Mouse (Mus musculus): ENCODE data around the gene Trpc4ap. TPM values are rescaled to one million over a fixed set of nuclear protein-coding genes. Genes with fewer than 3 reads are reported as not detected.
A peak's percentile ranks its signal among the peaks of the same experiment; 100 is the strongest.

Gene Trpc4ap
- polyA plus RNA-seq, 1 experiment = 81.2 TPM

DNA sequence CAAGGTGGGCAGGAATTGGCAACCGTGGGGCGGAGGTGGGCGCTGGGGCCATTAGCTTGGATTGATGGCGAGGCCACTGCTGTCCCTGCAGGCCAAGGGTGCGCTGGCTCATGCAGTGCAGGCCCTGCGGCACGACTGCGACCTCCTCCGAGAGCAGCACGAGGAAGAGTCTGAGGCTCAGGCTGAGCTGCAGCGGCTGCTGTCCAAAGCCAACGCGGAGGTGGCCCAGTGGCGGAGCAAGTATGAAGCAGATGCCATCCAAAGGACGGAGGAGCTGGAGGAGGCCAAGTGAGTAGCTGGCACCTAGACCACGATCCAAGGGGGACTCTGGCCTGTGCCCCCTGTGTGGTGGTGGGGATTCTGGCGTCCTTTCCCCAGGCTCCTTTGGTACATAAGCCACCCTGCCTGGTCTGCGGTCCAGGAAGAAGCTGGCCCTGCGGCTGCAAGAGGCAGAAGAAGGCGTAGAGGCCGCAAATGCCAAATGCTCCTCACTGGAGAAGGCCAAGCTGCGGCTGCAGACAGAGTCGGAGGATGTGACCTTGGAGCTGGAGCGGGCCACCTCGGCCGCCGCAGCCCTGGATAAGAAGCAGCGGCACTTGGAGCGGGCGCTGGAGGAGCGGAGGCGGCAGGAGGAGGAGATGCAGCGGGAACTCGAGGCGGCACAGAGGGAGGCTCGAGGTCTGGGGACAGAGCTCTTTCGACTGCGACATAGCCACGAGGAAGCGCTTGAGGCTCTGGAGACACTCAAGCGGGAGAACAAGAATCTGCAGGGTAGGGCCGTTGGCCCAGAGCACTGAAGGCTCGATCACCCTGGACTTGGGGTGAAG lies 61.4 kb downstream of the Trpc4ap start:
- H3K36me3 ChIP-seq (ENCODE audit: control insufficient read depth, insufficient read depth, low read length, poor library complexity, severe bottlenecking) = no peaks in the 10 kb centered on the region
- TF ChIP-seq POLR2A (IDR thresholded peaks at IDR 0.05; ENCODE audit: insufficient read depth, low read length) (no peak), CTCF (IDR thresholded peaks at IDR 0.05; ENCODE audit: low read depth, low read length) (no peak), EP300 (IDR thresholded peaks at IDR 0.05; ENCODE audit: insufficient read depth, low read depth, low read length) (no peak)
- H3K27ac ChIP-seq (ENCODE audit: insufficient read depth, low read length) = no peak overlapping the region
- peak overlapping the region; percentile 17; the same call in 1 of the 2 replicates for H3K9ac ChIP-seq (ENCODE audit: low read depth, poor library complexity, severe bottlenecking)
- H3K9me3 ChIP-seq (replicated peaks; ENCODE audit: control insufficient read depth, insufficient read depth, low read length, poor library complexity, severe bottlenecking) = no peaks in the 10 kb centered on the region
- H3K4me1 ChIP-seq (ENCODE audit: control insufficient read depth, insufficient read depth, low read length) = no peaks in the 10 kb centered on the region
- peak overlapping the region; percentile 56 for H3K4me3 ChIP-seq (ENCODE audit: low read depth, low read length)
- no peaks in the 10 kb centered on the region for H3K27me3 ChIP-seq (ENCODE audit: control insufficient read depth, insufficient read depth, low read length, poor library complexity, severe bottlenecking)

DNA sequence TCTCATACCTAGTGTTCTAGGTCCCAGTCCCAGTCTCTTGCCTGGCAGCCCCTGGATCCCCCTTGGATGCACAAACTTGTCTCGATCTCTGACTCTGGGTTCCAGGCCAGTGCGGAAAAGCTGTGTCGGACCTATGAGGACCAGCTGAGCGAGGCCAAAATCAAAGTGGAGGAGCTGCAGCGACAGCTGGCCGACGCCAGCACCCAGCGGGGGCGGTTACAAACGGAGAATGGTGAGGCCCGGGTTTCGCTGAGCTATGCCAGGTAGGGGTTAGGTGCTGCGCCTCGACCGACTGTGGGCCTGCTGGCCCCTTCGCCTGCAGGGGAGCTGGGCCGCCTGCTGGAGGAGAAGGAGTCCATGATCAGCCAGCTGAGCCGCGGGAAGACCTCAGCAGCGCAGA lies 62.0 kb downstream of the Trpc4ap start:
- H3K27ac ChIP-seq (ENCODE audit: insufficient read depth, low read length) = no peak overlapping the region
- no peaks in the 10 kb centered on the region for H3K27me3 ChIP-seq (ENCODE audit: control insufficient read depth, insufficient read depth, low read length, poor library complexity, severe bottlenecking)
- peak overlapping the region; percentile 17; the same call in 1 of the 2 replicates for H3K9ac ChIP-seq (ENCODE audit: low read depth, poor library complexity, severe bottlenecking)
- H3K4me3 ChIP-seq (ENCODE audit: low read depth, low read length) = peak overlapping the region; percentile 56
- no peaks in the 10 kb centered on the region for H3K9me3 ChIP-seq (replicated peaks; ENCODE audit: control insufficient read depth, insufficient read depth, low read length, poor library complexity, severe bottlenecking)
- no peaks in the 10 kb centered on the region for H3K36me3 ChIP-seq (ENCODE audit: control insufficient read depth, insufficient read depth, low read length, poor library complexity, severe bottlenecking)
- no peaks in the 10 kb centered on the region for H3K4me1 ChIP-seq (ENCODE audit: control insufficient read depth, insufficient read depth, low read length)
- TF ChIP-seq CTCF (IDR thresholded peaks at IDR 0.05; ENCODE audit: low read depth, low read length) (no peak), POLR2A (IDR thresholded peaks at IDR 0.05; ENCODE audit: insufficient read depth, low read length) (no peak), EP300 (IDR thresholded peaks at IDR 0.05; ENCODE audit: insufficient read depth, low read depth, low read length) (no peak)

DNA sequence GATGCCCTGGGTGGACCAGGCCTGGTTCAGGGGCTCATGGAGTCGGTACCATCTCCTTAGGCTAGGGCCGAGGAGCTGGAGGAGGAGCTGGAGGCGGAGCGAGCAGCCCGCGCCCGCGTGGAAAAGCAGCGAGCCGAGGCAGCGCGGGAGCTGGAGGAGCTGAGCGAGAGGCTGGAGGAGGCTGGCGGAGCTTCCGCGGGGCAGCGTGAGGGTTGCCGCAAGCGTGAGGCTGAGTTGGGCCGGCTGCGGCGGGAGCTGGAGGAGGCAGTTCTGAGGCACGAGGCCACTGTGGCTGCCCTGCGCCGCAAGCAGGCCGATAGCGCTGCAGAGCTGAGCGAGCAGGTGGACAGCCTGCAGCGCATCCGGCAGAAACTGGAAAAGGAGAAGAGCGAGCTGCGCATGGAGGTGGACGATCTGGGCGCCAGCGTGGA lies 62.9 kb downstream of the Trpc4ap start:
- H3K27me3 ChIP-seq (ENCODE audit: control insufficient read depth, insufficient read depth, low read length, poor library complexity, severe bottlenecking) = no peaks in the 10 kb centered on the region
- no peak overlapping the region for H3K27ac ChIP-seq (ENCODE audit: insufficient read depth, low read length)
- H3K9me3 ChIP-seq (replicated peaks; ENCODE audit: control insufficient read depth, insufficient read depth, low read length, poor library complexity, severe bottlenecking) = no peaks in the 10 kb centered on the region
- H3K36me3 ChIP-seq (ENCODE audit: control insufficient read depth, insufficient read depth, low read length, poor library complexity, severe bottlenecking) = no peaks in the 10 kb centered on the region
- H3K4me1 ChIP-seq (ENCODE audit: control insufficient read depth, insufficient read depth, low read length) = no peaks in the 10 kb centered on the region
- no peak for TF ChIP-seq CTCF (IDR thresholded peaks at IDR 0.05; ENCODE audit: low read depth, low read length)
- TF ChIP-seq POLR2A (IDR thresholded peaks at IDR 0.05; ENCODE audit: insufficient read depth, low read length) = no peak
- TF ChIP-seq EP300 (IDR thresholded peaks at IDR 0.05; ENCODE audit: insufficient read depth, low read depth, low read length) = no peak
- H3K9ac ChIP-seq (ENCODE audit: low read depth, poor library complexity, severe bottlenecking) = peak overlapping the region; percentile 12
- peak overlapping the region; percentile 38 for H3K4me3 ChIP-seq (ENCODE audit: low read depth, low read length)

DNA sequence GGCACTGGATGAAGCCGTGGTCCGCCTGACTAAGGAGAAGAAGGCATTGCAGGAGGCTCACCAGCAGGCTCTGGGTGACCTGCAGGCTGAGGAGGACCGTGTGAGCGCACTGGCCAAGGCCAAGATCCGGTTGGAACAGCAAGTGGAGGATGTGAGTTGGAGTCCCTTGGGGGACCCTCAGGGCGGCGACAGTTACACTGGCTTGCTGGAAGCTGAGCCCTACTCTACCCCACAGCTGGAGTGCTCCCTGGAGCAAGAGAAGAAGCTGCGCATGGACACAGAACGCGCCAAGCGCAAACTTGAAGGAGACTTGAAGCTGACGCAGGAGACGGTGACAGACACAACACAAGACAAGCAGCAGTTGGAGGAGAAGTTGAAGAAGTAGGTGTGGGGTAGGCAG lies 63.7 kb downstream of the Trpc4ap start:
- Histone ChIP-seq H3K36me3 (ENCODE audit: control insufficient read depth, insufficient read depth, low read length, poor library complexity, severe bottlenecking) (no peaks in the 10 kb centered on the region), H3K9ac (ENCODE audit: low read depth, poor library complexity, severe bottlenecking) (no peak overlapping the region; the same call in 1 of the 2 replicates), H3K27me3 (ENCODE audit: control insufficient read depth, insufficient read depth, low read length, poor library complexity, severe bottlenecking) (no peaks in the 10 kb centered on the region), H3K4me3 (ENCODE audit: low read depth, low read length) (no peak overlapping the region), H3K9me3 (replicated peaks; ENCODE audit: control insufficient read depth, insufficient read depth, low read length, poor library complexity, severe bottlenecking) (no peaks in the 10 kb centered on the region), H3K27ac (ENCODE audit: insufficient read depth, low read length) (no peak overlapping the region), H3K4me1 (ENCODE audit: control insufficient read depth, insufficient read depth, low read length) (no peaks in the 10 kb centered on the region)
- TF ChIP-seq EP300 (IDR thresholded peaks at IDR 0.05; ENCODE audit: insufficient read depth, low read depth, low read length) (no peak), CTCF (IDR thresholded peaks at IDR 0.05; ENCODE audit: low read depth, low read length) (no peak), POLR2A (IDR thresholded peaks at IDR 0.05; ENCODE audit: insufficient read depth, low read length) (no peak)

DNA sequence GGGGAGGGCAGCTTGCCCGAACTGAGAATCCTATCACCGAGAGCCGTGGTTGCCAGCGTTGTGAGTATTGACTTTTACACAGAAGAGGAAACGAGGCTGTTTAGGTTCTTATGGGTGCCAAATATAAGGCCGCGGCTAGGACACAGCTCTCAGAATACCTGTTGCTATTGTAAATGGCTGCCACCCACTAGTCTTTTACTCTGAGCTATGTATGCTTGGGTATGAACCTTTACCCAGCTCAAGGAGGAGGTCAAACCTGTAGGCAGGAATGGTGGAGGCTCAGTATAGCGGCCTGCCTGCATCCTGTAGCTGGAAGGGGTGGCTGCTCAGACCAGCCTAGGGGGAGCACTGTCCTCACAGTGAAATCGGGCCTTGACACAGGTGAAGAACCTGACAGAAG lies 64.1 kb downstream of the Trpc4ap start:
- Histone ChIP-seq H3K4me1 (ENCODE audit: control insufficient read depth, insufficient read depth, low read length) (peaks cover under 1% of the 10 kb centered on the region), H3K9me3 (replicated peaks; ENCODE audit: control insufficient read depth, insufficient read depth, low read length, poor library complexity, severe bottlenecking) (no peaks in the 10 kb centered on the region), H3K27me3 (ENCODE audit: control insufficient read depth, insufficient read depth, low read length, poor library complexity, severe bottlenecking) (no peaks in the 10 kb centered on the region), H3K36me3 (ENCODE audit: control insufficient read depth, insufficient read depth, low read length, poor library complexity, severe bottlenecking) (no peaks in the 10 kb centered on the region), H3K9ac (ENCODE audit: low read depth, poor library complexity, severe bottlenecking) (no peak overlapping the region), H3K27ac (ENCODE audit: insufficient read depth, low read length) (no peak overlapping the region), H3K4me3 (ENCODE audit: low read depth, low read length) (no peak overlapping the region)
- TF ChIP-seq CTCF (IDR thresholded peaks at IDR 0.05; ENCODE audit: low read depth, low read length) (peak; percentile 8), POLR2A (IDR thresholded peaks at IDR 0.05; ENCODE audit: insufficient read depth, low read length) (no peak), EP300 (IDR thresholded peaks at IDR 0.05; ENCODE audit: insufficient read depth, low read depth, low read length) (no peak)

All from ES-Bruce4 (cell line).